Mouse (Mus musculus) cortical plate, adult 2 months (tissue): ENCODE results near the gene 4833427G06Rik. TPM values are rescaled to one million over a fixed set of nuclear protein-coding genes. Genes with fewer than 3 reads are reported as not detected.

Experiments
- H3K27ac ChIP-seq: fragments of 200-500 bp; 2 replicates; pipeline ENCODE4 v1.5.1; 2012; ENCODE audit warnings: low read length, control low read depth, inconsistent platforms; ENCODE audit not compliant: insufficient read depth
- H3K4me1 ChIP-seq: fragments of 200-500 bp; 2 replicates; pipeline ENCODE4 v1.6.1; 2011; ENCODE audit warnings: low read length; ENCODE audit not compliant: control insufficient read depth, insufficient read depth
- H3K4me3 ChIP-seq: fragments of 200-500 bp; 2 replicates; pipeline ENCODE4 v1.5.1; 2011; ENCODE audit warnings: mild to moderate bottlenecking, low read length, control low read depth; ENCODE audit not compliant: insufficient read depth
- CTCF ChIP-seq: fragments of 200-500 bp; IDR thresholded peaks from 2 replicates; pipeline ENCODE4 v1.5.1; 2011; ENCODE audit warnings: mild to moderate bottlenecking, control low read depth, low read length; ENCODE audit not compliant: insufficient read depth; ENCODE audit errors: extremely low read depth
- POLR2A ChIP-seq: fragments of 200-500 bp; IDR thresholded peaks from 2 replicates; pipeline ENCODE4 v1.6.1; 2011; ENCODE audit warnings: mild to moderate bottlenecking, low read length, control low read depth; ENCODE audit not compliant: insufficient read depth; ENCODE audit errors: extremely low read depth
- polyA plus RNA-seq: library from polyadenylated mRNA; depleted of rRNA; stranded (reverse); fragments of >200 nt; gene quantifications from 2 replicates; pipeline ENCODE4 v1.2.3, GENCODE M21; 2012; rRNA removed

4833427G06Rik gene
- polyA plus RNA-seq, 1 experiment: 0.35 TPM

DNA sequence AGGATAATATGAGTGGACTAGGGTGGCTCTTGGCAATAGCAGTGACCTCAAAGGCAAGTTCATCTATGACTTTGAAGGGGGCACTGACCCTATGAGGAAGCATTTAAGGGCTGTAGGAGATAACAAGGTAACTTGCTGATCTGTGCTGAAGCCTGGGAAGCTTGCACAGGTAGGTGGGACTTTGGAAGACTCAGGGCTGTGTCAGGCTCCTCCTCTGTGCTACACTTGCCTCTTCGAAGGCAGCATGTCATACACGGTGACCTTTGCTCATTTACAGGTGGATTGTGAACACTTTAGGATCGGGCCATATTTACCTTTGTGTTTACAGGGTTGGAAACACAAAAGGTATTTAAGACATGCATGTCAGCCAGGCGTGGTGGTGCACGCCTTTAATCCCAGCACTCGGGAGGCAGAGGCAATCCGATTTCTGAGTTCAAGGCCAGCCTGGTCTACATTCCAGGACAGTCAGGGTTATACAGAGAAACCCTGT lies 60.3 kb downstream of the 4833427G06Rik start:
- H3K27ac ChIP-seq: no peak overlapping the region
- no peak overlapping the region for H3K4me3 ChIP-seq
- TF ChIP-seq CTCF: no peak
- TF ChIP-seq POLR2A: no peak
- H3K4me1 ChIP-seq: no peaks in the 10 kb centered on the region

DNA sequence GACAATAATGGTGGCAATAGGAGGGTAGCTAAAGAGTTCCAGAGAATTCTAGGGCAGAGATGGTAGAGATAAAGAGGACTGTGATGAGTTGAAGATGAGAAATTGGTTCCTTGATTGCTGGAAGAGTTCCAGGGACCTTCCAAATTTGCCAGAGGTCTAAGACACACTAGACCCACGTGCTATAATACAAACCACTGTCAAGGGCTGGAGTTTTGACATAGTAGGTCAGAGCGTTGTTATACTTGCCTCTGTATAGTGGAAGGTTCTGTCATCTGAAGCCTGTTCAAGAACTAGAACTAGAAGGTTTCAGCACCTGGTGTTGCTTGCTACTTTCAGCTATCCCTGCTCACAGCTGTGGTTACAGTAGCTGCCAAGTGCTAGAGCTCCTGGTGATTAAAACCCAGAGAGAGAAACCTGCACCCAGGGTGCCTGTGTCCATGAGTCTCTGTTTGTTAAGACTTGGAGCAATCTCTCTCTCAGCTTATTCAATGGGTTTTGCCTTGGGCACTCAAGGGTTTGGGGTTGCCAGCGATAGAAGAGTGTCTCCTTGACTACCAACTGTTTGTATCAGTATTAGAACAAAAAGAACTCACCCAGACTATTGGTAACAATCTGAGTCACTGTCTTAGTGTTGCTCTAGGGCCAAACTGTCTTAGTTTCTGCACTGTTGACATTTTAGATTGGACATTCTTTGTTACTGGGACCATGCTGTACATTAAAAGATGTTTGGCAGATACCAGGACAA lies 68.9 kb downstream of the 4833427G06Rik start:
- H3K4me3 ChIP-seq: no peak overlapping the region
- no peak for TF ChIP-seq POLR2A
- TF ChIP-seq CTCF: no peak
- H3K4me1 ChIP-seq: no peaks in the 10 kb centered on the region
- no peak overlapping the region for H3K27ac ChIP-seq

DNA sequence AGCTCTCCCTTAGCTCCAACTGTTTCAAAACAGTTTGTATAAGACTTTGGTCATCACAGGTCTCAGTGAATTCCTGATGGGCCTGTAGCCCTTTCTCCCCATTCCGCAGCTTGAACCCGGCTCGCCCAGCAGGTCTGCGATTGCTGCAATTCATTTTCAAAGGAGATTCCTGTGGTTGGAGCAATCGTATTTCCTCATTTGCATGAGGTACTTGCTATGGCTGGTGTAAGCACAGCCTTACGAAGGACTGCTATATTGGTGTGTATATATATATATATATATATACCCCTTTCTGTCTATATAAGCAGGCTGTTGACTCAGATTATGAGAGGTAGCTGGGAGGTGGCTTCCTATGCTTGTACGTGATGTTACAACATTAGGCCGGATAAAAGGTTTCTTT lies 69.6 kb downstream of the 4833427G06Rik start:
- TF ChIP-seq POLR2A (no peak), CTCF (no peak)
- no peak overlapping the region for H3K4me3 ChIP-seq
- no peaks in the 10 kb centered on the region for H3K4me1 ChIP-seq
- no peak overlapping the region for H3K27ac ChIP-seq

DNA sequence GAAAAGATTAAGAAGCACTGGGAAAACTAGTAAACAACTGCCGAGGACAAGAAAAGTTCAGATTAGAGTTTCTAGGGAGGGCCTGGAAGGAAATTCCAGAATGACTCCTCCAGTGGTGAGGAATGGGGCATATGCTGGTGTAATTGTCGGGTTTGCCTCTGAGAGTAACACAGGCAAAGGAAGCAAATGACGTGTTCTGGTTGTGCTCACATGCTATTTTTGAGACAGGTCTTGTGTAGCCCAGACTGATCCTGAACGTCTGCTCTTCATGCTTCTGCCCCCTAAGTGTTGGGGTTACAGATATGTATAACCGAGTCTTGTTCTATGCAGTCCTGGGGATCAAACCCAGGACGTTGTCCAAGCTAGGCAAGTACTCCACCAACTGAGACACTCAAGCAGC lies 70.3 kb downstream of the 4833427G06Rik start:
- H3K4me1 ChIP-seq: no peaks in the 10 kb centered on the region
- H3K27ac ChIP-seq: no peak overlapping the region
- TF ChIP-seq POLR2A (no peak), CTCF (no peak)

More for the DNA sequence above, 70.3 kb downstream of the 4833427G06Rik start:
- no peak overlapping the region for H3K4me3 ChIP-seq

Other genes with a start within 250 kb of the 4833427G06Rik start
- 20.0 and 21.6 TPM in 2 replicates for gene Sik2, start 93.0 kb downstream of the 4833427G06Rik start, polyA plus RNA-seq
- gene Btg4, start 41.2 kb downstream of the 4833427G06Rik start, polyA plus RNA-seq: not detected in 2 replicates
- gene Layn, start 25.0 kb downstream of the 4833427G06Rik start, polyA plus RNA-seq: 5.1 and 5.2 TPM in 2 replicates
- 0.02 TPM in 2 replicates for gene Gm32742, start 63.4 kb upstream of the 4833427G06Rik start, polyA plus RNA-seq
- gene Pou2af1, start 111.6 kb upstream of the 4833427G06Rik start, polyA plus RNA-seq: 0.13 TPM in 2 replicates
- gene Colca2, start 176.5 kb upstream of the 4833427G06Rik start, polyA plus RNA-seq: 3.0 and 3.9 TPM in 2 replicates
- gene 1810046K07Rik, start 226.8 kb upstream of the 4833427G06Rik start, polyA plus RNA-seq: not detected in 2 replicates